Mouse (Mus musculus): ENCODE measurements at regions not wholly inside any gene's neighbourhood (a gene's known extent, or its start where the extent isn't known, plus 50 kb on each side); places are given as distances from the start of the nearest gene placed in this dataset.

- Histone ChIP-seq H3K27ac (replicated peaks; ENCODE audit: low read depth, low read length) (no peak overlapping the region), H3K4me3 (ENCODE audit: insufficient read depth, low read depth, low read length) (no peak overlapping the region)
Observed at GRCm38 (mm10) chr2:159443581-159443980, 649.0 kb downstream of the Dhx35 start.

DNA sequence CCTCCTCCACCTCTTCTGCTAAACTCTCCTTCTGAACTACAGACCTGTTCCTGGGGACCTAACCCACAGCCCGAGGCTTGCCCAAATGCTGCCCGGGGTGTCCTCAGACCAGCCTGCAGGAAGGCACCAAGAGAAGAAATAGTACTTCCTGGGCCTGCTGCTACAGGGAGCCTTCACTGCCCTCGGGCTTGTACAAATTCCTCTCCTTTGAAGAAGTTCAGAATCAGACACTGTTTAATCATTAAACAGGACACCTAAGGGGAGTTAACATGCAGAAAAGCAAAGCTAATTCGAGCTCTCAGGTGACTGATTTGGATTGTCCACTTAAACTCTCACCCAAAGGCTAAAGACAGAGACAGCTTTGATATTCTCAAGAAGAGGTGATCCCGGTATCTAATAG, 651.8 kb downstream of the Dhx35 start:
- H3K27ac ChIP-seq (replicated peaks; ENCODE audit: low read depth, low read length): no peak overlapping the region
- no peaks in the 10 kb centered on the region for H3K4me1 ChIP-seq (ENCODE audit: control insufficient read depth, insufficient read depth, insufficient read length, low read length)
- H3K4me3 ChIP-seq (ENCODE audit: insufficient read depth, low read depth, low read length): no peak overlapping the region

More at GRCm38 (mm10) chr2:159443581-159443980, 649.0 kb downstream of the Dhx35 start:
- no peaks in the 10 kb centered on the region for H3K4me1 ChIP-seq (ENCODE audit: control insufficient read depth, insufficient read depth, insufficient read length, low read length)

DNA sequence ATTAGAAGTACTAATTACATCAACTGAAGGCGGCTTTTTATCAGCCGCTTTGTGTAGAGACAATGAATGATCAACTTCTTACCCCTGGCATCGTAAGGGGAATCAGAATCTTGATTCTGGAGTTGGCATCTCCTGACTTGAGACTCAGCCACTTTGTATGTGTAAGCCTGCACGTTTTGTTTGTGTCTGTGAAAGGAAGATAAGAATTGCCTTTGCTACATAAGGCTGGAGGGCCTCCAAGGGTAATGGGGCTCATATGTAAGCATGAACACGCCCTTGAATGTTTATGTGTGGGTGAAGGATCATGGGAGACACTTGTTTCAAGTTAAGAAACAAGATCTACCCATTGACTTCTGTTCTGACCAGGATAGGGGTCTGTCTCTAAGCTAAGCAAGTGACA, 652.3 kb downstream of the Dhx35 start:
- Histone ChIP-seq H3K4me1 (ENCODE audit: control insufficient read depth, insufficient read depth, insufficient read length, low read length) (no peaks in the 10 kb centered on the region), H3K4me3 (ENCODE audit: insufficient read depth, low read depth, low read length) (no peak overlapping the region), H3K27ac (replicated peaks; ENCODE audit: low read depth, low read length) (no peak overlapping the region)

DNA sequence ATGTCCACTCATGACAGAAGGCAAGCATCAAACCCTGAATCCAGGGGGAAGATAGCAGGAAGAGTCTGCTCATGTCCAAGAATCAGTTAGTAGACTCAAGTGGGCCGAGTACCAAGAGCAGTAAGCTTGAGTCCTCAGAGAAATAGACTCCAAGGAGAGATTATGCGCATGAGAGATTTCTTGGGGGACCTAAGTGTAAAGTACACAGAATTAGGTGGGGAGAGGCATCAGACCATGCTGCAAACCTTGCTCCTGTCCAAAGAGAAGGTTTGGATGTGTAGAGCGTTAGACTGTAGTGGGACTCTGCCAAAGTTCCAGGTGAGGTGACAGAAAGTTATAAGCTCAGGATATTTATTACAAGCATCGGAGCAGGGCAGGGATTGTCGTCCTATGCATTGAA, 654.4 kb downstream of the Dhx35 start:
- Histone ChIP-seq H3K4me1 (ENCODE audit: control insufficient read depth, insufficient read depth, insufficient read length, low read length) (no peaks in the 10 kb centered on the region), H3K27ac (replicated peaks; ENCODE audit: low read depth, low read length) (no peak overlapping the region), H3K4me3 (ENCODE audit: insufficient read depth, low read depth, low read length) (no peak overlapping the region)

- no peaks in the 10 kb centered on the region for H3K4me1 ChIP-seq (ENCODE audit: control insufficient read depth, insufficient read depth, insufficient read length, low read length)
- no peak overlapping the region for H3K4me3 ChIP-seq (ENCODE audit: insufficient read depth, low read depth, low read length)
- H3K27ac ChIP-seq (replicated peaks; ENCODE audit: low read depth, low read length): no peak overlapping the region
Observed at GRCm38 (mm10) chr2:159451439-159451838, 656.8 kb downstream of the Dhx35 start.

DNA sequence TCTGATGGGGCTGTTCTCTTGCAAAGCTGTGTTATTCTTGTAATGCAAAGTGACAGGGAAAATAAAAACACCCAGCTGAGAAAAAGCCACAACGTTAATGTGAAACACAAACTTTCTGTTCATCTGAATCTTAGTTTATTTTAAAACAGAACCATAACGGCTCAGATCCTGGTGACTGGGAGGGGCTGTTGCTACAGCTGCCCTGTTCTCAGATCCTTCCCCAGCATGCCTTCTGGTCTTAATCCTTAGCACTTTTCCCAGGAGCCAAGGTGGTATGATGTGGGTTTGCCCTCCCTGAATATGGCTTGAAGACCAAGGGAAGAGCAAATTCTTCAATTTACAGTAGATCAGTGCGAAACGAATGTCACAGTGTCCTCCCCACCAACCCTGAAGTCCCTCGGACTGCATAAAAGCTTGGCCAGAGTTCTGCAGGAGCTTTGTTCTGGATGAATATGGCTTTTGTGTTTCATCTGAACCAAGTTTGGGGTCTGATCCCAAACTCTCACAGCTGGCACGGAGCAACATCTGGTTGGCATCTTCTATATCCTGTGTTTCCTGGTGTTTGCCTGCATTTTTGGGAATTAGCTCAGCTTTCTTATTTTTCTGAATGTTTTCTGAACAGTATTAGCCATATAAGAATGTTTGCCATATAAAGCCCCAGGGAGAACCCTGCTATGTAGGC, 686.9 kb downstream of the Dhx35 start:
- H3K27ac ChIP-seq (replicated peaks; ENCODE audit: low read depth, low read length): peak overlapping the region; percentile 70
- no peak overlapping the region for H3K4me3 ChIP-seq (ENCODE audit: insufficient read depth, low read depth, low read length)
- H3K4me1 ChIP-seq (ENCODE audit: control insufficient read depth, insufficient read depth, insufficient read length, low read length): peaks cover 5% of the 10 kb centered on the region

- Histone ChIP-seq H3K4me1 (ENCODE audit: control insufficient read depth, insufficient read depth, insufficient read length, low read length) (peaks cover 10% of the 10 kb centered on the region; the same call in 1 of the 2 replicates), H3K4me3 (ENCODE audit: insufficient read depth, low read depth, low read length) (no peak overlapping the region), H3K27ac (replicated peaks; ENCODE audit: low read depth, low read length) (no peak overlapping the region)
Observed at GRCm38 (mm10) chr2:159491090-159491489, 696.5 kb downstream of the Dhx35 start.

DNA sequence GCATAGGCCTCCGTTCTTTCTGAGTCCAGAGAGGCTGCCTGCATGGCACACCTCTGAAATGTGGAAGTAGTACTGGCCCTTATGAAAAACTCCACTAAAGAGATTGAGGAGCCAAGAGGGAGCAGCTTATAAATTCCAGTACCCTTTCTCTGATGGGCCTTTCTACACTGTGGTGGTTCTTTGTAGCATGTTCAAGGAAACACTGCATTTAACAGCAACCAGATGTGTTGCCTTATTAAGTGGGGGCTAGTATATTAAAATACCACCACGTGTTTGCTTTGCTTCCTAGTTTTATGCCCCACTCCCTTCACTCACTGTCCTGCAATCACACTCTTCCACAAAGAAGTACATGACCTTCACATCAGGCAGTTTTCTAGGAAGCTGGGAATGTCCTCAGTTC, 704.1 kb downstream of the Dhx35 start:
- Histone ChIP-seq H3K4me3 (ENCODE audit: insufficient read depth, low read depth, low read length) (no peak overlapping the region), H3K4me1 (ENCODE audit: control insufficient read depth, insufficient read depth, insufficient read length, low read length) (no peaks in the 10 kb centered on the region), H3K27ac (replicated peaks; ENCODE audit: low read depth, low read length) (no peak overlapping the region)

DNA sequence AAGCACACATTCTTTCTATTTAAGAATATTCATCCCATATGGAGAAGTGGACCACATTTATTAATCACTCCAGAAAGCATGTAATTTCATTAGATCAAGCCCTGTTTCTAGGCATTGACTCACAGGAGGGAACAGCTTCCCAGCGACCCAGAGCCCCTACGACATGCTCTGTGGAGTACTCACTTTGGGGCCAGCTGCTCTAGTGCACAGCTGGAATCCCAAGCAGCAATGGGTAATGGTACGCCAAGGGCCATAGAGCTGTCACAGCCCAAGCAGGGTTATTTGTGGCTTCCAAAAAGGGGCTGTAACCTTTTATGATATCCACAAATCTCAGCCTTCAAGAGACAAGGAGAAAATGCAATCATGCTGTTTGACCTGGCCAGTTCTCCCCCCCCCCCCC, 706.4 kb downstream of the Dhx35 start:
- Histone ChIP-seq H3K4me1 (ENCODE audit: control insufficient read depth, insufficient read depth, insufficient read length, low read length) (no peaks in the 10 kb centered on the region), H3K4me3 (ENCODE audit: insufficient read depth, low read depth, low read length) (no peak overlapping the region), H3K27ac (replicated peaks; ENCODE audit: low read depth, low read length) (no peak overlapping the region)

DNA sequence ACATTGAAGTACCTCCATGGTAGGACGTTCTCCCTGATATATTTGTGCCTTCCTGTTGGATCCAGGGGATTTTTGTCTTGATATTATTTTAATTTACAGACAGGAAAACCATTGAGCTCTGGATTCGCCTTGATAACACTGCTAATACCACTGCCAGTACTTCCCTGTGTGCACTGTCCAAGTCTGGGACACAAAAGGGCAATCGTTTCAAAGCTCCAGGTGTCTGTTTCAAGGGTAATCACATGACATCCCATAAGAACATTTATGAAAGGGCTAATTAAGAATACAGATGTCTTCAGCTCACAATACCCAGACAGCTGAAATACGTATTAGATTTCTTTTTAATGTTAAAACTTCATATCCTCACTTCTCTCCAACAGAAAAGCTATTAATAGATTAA, 724.5 kb downstream of the Dhx35 start:
- H3K4me3 ChIP-seq (ENCODE audit: insufficient read depth, low read depth, low read length): no peak overlapping the region
- no peak overlapping the region for H3K27ac ChIP-seq (replicated peaks; ENCODE audit: low read depth, low read length)
- no peaks in the 10 kb centered on the region; the same call in 1 of the 2 replicates for H3K4me1 ChIP-seq (ENCODE audit: control insufficient read depth, insufficient read depth, insufficient read length, low read length)

- H3K27ac ChIP-seq (replicated peaks; ENCODE audit: low read depth, low read length): no peak overlapping the region
- no peaks in the 10 kb centered on the region; the same call in 1 of the 2 replicates for H3K4me1 ChIP-seq (ENCODE audit: control insufficient read depth, insufficient read depth, insufficient read length, low read length)
- no peak overlapping the region for H3K4me3 ChIP-seq (ENCODE audit: insufficient read depth, low read depth, low read length)
Observed at GRCm38 (mm10) chr2:159523739-159524138, 729.1 kb downstream of the Dhx35 start.

DNA sequence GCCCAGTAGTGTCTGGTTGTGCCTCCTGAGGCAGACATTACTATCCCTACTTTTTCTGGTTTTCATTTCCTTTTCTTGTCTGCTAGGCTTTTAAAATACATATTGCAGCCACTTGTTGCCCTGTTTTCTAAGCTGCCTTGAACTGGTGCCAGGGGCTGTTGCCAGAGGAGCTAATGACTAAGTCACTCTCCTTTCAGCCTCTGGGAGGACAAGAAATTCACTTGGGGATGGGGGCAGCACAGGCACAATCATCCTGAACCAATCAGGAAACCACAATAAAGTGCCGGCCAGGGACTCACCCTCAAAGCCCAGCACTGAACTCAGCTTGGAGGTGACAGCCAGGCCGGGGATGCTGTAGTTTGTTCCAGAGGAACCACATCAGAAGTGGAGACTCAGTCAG, 740.3 kb downstream of the Dhx35 start:
- H3K4me3 ChIP-seq (ENCODE audit: insufficient read depth, low read depth, low read length): no peak overlapping the region
- no peak overlapping the region for H3K27ac ChIP-seq (replicated peaks; ENCODE audit: low read depth, low read length)
- H3K4me1 ChIP-seq (ENCODE audit: control insufficient read depth, insufficient read depth, insufficient read length, low read length): peaks cover 3% of the 10 kb centered on the region; the same call in 1 of the 2 replicates

- Histone ChIP-seq H3K27ac (replicated peaks; ENCODE audit: low read depth, low read length) (no peak overlapping the region), H3K4me1 (ENCODE audit: control insufficient read depth, insufficient read depth, insufficient read length, low read length) (peaks cover 3% of the 10 kb centered on the region; the same call in 1 of the 2 replicates), H3K4me3 (ENCODE audit: insufficient read depth, low read depth, low read length) (no peak overlapping the region)
Observed at GRCm38 (mm10) chr2:159539261-159539660, 744.7 kb downstream of the Dhx35 start.

- Histone ChIP-seq H3K4me3 (ENCODE audit: insufficient read depth, low read depth, low read length) (no peak overlapping the region), H3K4me1 (ENCODE audit: control insufficient read depth, insufficient read depth, insufficient read length, low read length) (no peaks in the 10 kb centered on the region), H3K27ac (replicated peaks; ENCODE audit: low read depth, low read length) (no peak overlapping the region)
Observed at GRCm38 (mm10) chr2:159557567-159557966, 763.0 kb downstream of the Dhx35 start.

DNA sequence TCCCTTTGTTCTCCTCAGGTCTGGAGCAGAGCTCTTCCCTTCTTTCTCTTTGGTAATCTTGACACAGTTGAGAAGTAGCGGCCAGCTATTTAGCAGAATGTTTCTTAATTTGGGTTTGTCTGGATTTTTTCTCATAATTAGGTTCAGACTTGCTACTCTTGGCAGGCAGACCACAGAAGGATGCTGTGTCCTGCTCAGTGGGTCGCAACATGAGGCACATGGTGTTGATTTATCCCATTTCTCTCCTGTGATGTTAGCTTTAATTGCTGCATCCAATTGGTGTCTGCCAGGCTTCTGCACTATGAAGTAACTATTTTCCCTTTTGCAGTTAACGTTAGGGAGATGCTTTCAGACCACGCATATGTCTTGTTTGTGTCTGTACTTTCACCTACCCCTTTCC, 768.7 kb downstream of the Gm826 start:
- H3K4me3 ChIP-seq (ENCODE audit: insufficient read depth, low read depth, low read length): no peak overlapping the region
- peaks cover 3% of the 10 kb centered on the region; the same call in 1 of the 2 replicates for H3K4me1 ChIP-seq (ENCODE audit: control insufficient read depth, insufficient read depth, insufficient read length, low read length)
- no peak overlapping the region for H3K27ac ChIP-seq (replicated peaks; ENCODE audit: low read depth, low read length)

DNA sequence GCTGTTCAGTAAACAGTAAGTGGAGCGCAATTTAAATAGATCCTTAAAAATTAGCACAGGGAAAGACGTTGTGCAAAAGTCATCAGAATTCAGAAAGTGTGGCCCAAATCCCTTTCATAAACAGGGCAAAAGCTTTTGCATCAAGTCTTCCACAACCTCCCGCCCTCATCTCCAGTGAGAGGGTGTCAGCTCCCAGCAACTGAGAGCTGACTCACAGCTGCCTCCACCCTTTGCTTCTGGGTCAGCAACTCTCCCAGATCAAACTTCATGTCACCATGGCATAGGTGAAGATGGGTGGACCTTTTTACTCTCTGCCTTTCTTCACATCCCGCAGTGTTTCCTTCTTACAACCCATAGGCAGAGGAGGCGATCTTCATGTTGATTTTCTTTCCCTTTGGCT, 768.0 kb downstream of the Gm826 start:
- Histone ChIP-seq H3K27ac (replicated peaks; ENCODE audit: low read depth, low read length) (no peak overlapping the region), H3K4me1 (ENCODE audit: control insufficient read depth, insufficient read depth, insufficient read length, low read length) (peaks cover 3% of the 10 kb centered on the region; the same call in 1 of the 2 replicates), H3K4me3 (ENCODE audit: insufficient read depth, low read depth, low read length) (no peak overlapping the region)

All from brown adipose tissue, adult 24 weeks (tissue).